ENCODE assay signal across 9 mouse cellular contexts in genomic region chr9:56843679-56844188, GRCm38 (mm10). TPM values are rescaled to one million over a fixed set of nuclear protein-coding genes. Genes with fewer than 3 reads are reported as not detected.
DNase-seq lines count a peak whose midpoint lies in the region; ATAC-seq and TF ChIP-seq lines count a peak whose summit lies in the region.
"Had no signal": no experiment of that assay in that cellular context is flagged by ENCODE, and none has a peak within 500 bp of the region (broad histone marks: within the 10 kb centered on the region; RNA-seq: fewer than 3 reads in every experiment).

No protein-coding gene starts in this region.

- no peak for ATAC-seq in midbrain, embryonic 14.5 days (ENCODE audit: low FRiP score, low TSS enrichment)
- ATAC-seq in midbrain, embryonic 16.5 days = no peak
- no peak for ATAC-seq in forebrain, postnatal 0 days
- ATAC-seq in hindbrain, embryonic 15.5 days (ENCODE audit: low FRiP score, low read depth) = no peak

- peak; percentile 83 for DNase-seq in midbrain, embryonic 14.5 days
- DNase-seq in c-Kit-positive CD71-positive TER-119-negative erythroid progenitor cells, embryonic 14.5 days (ENCODE audit: low read depth) = peak; percentile 22
- DNase-seq in forebrain, postnatal 0 days = peak; percentile 79
- DNase-seq in left cerebral cortex, adult 11 months (ENCODE audit: low spot score) = peak; percentile 53
- peak; percentile 39 for DNase-seq in naive thymus-derived CD4-positive, alpha-beta T cell, adult 2 months (ENCODE audit: low read depth)
- peak; percentile 83 for DNase-seq in testis, postnatal 10 days (ENCODE audit: low spot score)

- H3K4me3 ChIP-seq in midbrain, embryonic 14.5 days (replicated peaks; ENCODE audit: low read depth, low read length) = no peak overlapping the region
- no peak overlapping the region for H3K4me3 ChIP-seq in midbrain, embryonic 16.5 days (ENCODE audit: low read depth, low read length)
- H3K4me3 ChIP-seq in forebrain, postnatal 0 days (ENCODE audit: low read depth, low read length) = no peak overlapping the region
- H3K4me3 ChIP-seq in hindbrain, embryonic 15.5 days = no peak overlapping the region
- H3K4me3 ChIP-seq: embryonic facial prominence, embryonic 13.5 days had no signal

- no peak overlapping the region for H3K4me2 ChIP-seq in midbrain, embryonic 14.5 days (ENCODE audit: low read length)
- H3K4me2 ChIP-seq in midbrain, embryonic 16.5 days (ENCODE audit: low read length) = no peak overlapping the region
- no peak overlapping the region for H3K4me2 ChIP-seq in forebrain, postnatal 0 days (ENCODE audit: low read depth)
- H3K4me2 ChIP-seq in hindbrain, embryonic 15.5 days = no peak overlapping the region
- H3K4me2 ChIP-seq: embryonic facial prominence, embryonic 13.5 days had no signal

- H3K27ac ChIP-seq in midbrain, embryonic 14.5 days (replicated peaks; ENCODE audit: low read depth, low read length) = no peak overlapping the region
- H3K27ac ChIP-seq in midbrain, embryonic 16.5 days (ENCODE audit: low read length) = no peak overlapping the region
- no peak overlapping the region for H3K27ac ChIP-seq in forebrain, postnatal 0 days (ENCODE audit: low read depth, low read length)
- H3K27ac ChIP-seq in hindbrain, embryonic 15.5 days (replicated peaks) = peak overlapping the region; percentile 54; the same call in 1 of the 2 replicates
- H3K27ac ChIP-seq: embryonic facial prominence, embryonic 13.5 days had no signal

- H3K9ac ChIP-seq in midbrain, embryonic 14.5 days (replicated peaks; ENCODE audit: low read length) = no peak overlapping the region
- no peak overlapping the region for H3K9ac ChIP-seq in midbrain, embryonic 16.5 days (ENCODE audit: low read depth, low read length)
- no peak overlapping the region for H3K9ac ChIP-seq in forebrain, postnatal 0 days
- H3K9ac ChIP-seq in hindbrain, embryonic 15.5 days = no peak overlapping the region
- H3K9ac ChIP-seq: embryonic facial prominence, embryonic 13.5 days had no signal

- WGBS in midbrain, embryonic 14.5 days = 43% methylated on average over 7 of the region's 7 CpGs
- 36% methylated on average over 7 of the region's 7 CpGs for WGBS in midbrain, embryonic 16.5 days
- WGBS in forebrain, postnatal 0 days = 33% methylated on average over 7 of the region's 7 CpGs
- 38% methylated on average over 7 of the region's 7 CpGs for WGBS in hindbrain, embryonic 15.5 days

- TF ChIP-seq CTCF in forebrain, postnatal 0 days (IDR thresholded peaks at IDR 0.05; ENCODE audit: low read depth) = peak; percentile 89

- H3K36me3 ChIP-seq in midbrain, embryonic 14.5 days (ENCODE audit: control insufficient read depth, insufficient read depth, low read length) = no peaks in the 10 kb centered on the region
- no peaks in the 10 kb centered on the region for H3K36me3 ChIP-seq in midbrain, embryonic 16.5 days (ENCODE audit: control insufficient read depth, insufficient read depth, low read length)
- no peaks in the 10 kb centered on the region for H3K36me3 ChIP-seq in forebrain, postnatal 0 days (ENCODE audit: insufficient read depth)
- H3K36me3 ChIP-seq in hindbrain, embryonic 15.5 days = no peaks in the 10 kb centered on the region
- H3K36me3 ChIP-seq: embryonic facial prominence, embryonic 13.5 days had no signal

- H3K4me1 ChIP-seq in midbrain, embryonic 14.5 days (ENCODE audit: control insufficient read depth, insufficient read depth, low read length) = no peaks in the 10 kb centered on the region
- H3K4me1 ChIP-seq in midbrain, embryonic 16.5 days (ENCODE audit: control insufficient read depth, insufficient read depth, low read length) = peaks cover 5% of the 10 kb centered on the region; the same call in 1 of the 2 replicates
- H3K4me1 ChIP-seq in forebrain, postnatal 0 days (ENCODE audit: insufficient read depth) = no peaks in the 10 kb centered on the region
- H3K4me1 ChIP-seq in hindbrain, embryonic 15.5 days (replicated peaks) = peaks cover 37% of the 10 kb centered on the region

- no peaks in the 10 kb centered on the region for H3K9me3 ChIP-seq in midbrain, embryonic 14.5 days (ENCODE audit: control insufficient read depth, low read length)
- no peaks in the 10 kb centered on the region for H3K9me3 ChIP-seq in midbrain, embryonic 16.5 days (replicated peaks; ENCODE audit: control insufficient read depth, low read length, poor library complexity, severe bottlenecking)
- H3K9me3 ChIP-seq in forebrain, postnatal 0 days (ENCODE audit: low read length) = no peaks in the 10 kb centered on the region
- no peaks in the 10 kb centered on the region for H3K9me3 ChIP-seq in hindbrain, embryonic 15.5 days
- H3K9me3 ChIP-seq: embryonic facial prominence, embryonic 13.5 days had no signal

- no peaks in the 10 kb centered on the region for H3K27me3 ChIP-seq in midbrain, embryonic 14.5 days (ENCODE audit: control insufficient read depth, insufficient read depth, low read length)
- no peaks in the 10 kb centered on the region for H3K27me3 ChIP-seq in midbrain, embryonic 16.5 days (ENCODE audit: control insufficient read depth, insufficient read depth, low read depth, low read length)
- H3K27me3 ChIP-seq in forebrain, postnatal 0 days (ENCODE audit: insufficient read depth, low read length) = no peaks in the 10 kb centered on the region
- H3K27me3 ChIP-seq in hindbrain, embryonic 15.5 days = no peaks in the 10 kb centered on the region

RNA-seq across cellular contexts. Expression of gene Odf3l1, which starts 20.7 kb away (rescaled TPM):
- not detected in 2 replicates for polyA plus RNA-seq in midbrain, embryonic 14.5 days (2014; fragmentation: Nextera tagmentation; extraction: Ambion mirVana)
- not detected in 2 replicates for polyA plus RNA-seq in midbrain, embryonic 16.5 days (2015; fragmentation: Nextera tagmentation; extraction: Ambion mirVana)
- total RNA-seq in forebrain, postnatal 0 days (2014; rRNA removed) = not detected in 2 replicates
- 0.12 and 0.13 TPM in 2 replicates for polyA plus RNA-seq in forebrain, postnatal 0 days (2015; fragmentation: Nextera tagmentation; extraction: Ambion mirVana)
- polyA plus RNA-seq in hindbrain, embryonic 15.5 days (2015; fragmentation: Nextera tagmentation; extraction: Ambion mirVana) = 0.12 TPM in 1 of 2 replicates, not detected in the other

RNA-seq across cellular contexts. Expression of gene Cspg4, which starts 21.1 kb away (rescaled TPM):
- polyA plus RNA-seq in midbrain, embryonic 14.5 days (2014; fragmentation: Nextera tagmentation; extraction: Ambion mirVana) = 4.1 TPM in 2 replicates
- polyA plus RNA-seq in midbrain, embryonic 16.5 days (2015; fragmentation: Nextera tagmentation; extraction: Ambion mirVana) = 7.3 and 7.8 TPM in 2 replicates
- total RNA-seq in forebrain, postnatal 0 days (2014; rRNA removed) = 19.4 and 24.7 TPM in 2 replicates
- polyA plus RNA-seq in forebrain, postnatal 0 days (2015; fragmentation: Nextera tagmentation; extraction: Ambion mirVana) = 5.1 and 7.5 TPM in 2 replicates
- 8.1 and 8.6 TPM in 2 replicates for polyA plus RNA-seq in hindbrain, embryonic 15.5 days (2015; fragmentation: Nextera tagmentation; extraction: Ambion mirVana)

RNA-seq across cellular contexts. Expression of gene Lingo1, which starts 47.5 kb away (rescaled TPM):
- 49.4 and 72.2 TPM in 2 replicates for polyA plus RNA-seq in midbrain, embryonic 14.5 days (2014; fragmentation: Nextera tagmentation; extraction: Ambion mirVana)
- polyA plus RNA-seq in midbrain, embryonic 16.5 days (2015; fragmentation: Nextera tagmentation; extraction: Ambion mirVana) = 71.0 and 83.0 TPM in 2 replicates
- 90.3 and 103 TPM in 2 replicates for total RNA-seq in forebrain, postnatal 0 days (2014; rRNA removed)
- 98.6 and 114 TPM in 2 replicates for polyA plus RNA-seq in forebrain, postnatal 0 days (2015; fragmentation: Nextera tagmentation; extraction: Ambion mirVana)
- polyA plus RNA-seq in hindbrain, embryonic 15.5 days (2015; fragmentation: Nextera tagmentation; extraction: Ambion mirVana) = 71.8 and 93.4 TPM in 2 replicates

Comparison
In these comparisons a context has a peak if more than half of its experiments do, and no peak if none do; other contexts are left out.
1. DNase-seq: peak in every context shown above with its lines; median percentile 83 in midbrain, embryonic 14.5 days; 83 in testis, postnatal 10 days; 79 in forebrain, postnatal 0 days; 53 in left cerebral cortex, adult 11 months; 39 in naive thymus-derived CD4-positive, alpha-beta T cell, adult 2 months; 22 in c-Kit-positive CD71-positive TER-119-negative erythroid progenitor cells, embryonic 14.5 days.